Mouse (Mus musculus) erythroid progenitor cell, adult 5-6 weeks (primary cell): ENCODE measurements around the gene Rnf187. TPM values are rescaled to one million over a fixed set of nuclear protein-coding genes. Genes with fewer than 3 reads are reported as not detected.
"Not testable (repeated sequence)": the region's sequence is repeated elsewhere in the genome, so short reads cannot be mapped to it uniquely, and the experiment has no call there.

ENCODE experiments used
- ATAC-seq: replicated peaks from 2 replicates; pipeline ENCODE4 v1.8.0; 2016; ENCODE audit warnings: moderate number of reproducible peaks, mild to moderate bottlenecking, moderate TSS enrichment, inconsistent platforms; ENCODE audit not compliant: poor library complexity, low FRiP score, severe bottlenecking
- total RNA-seq, 2 experiments: library from RNA; stranded (forward) in 1 of 2; stranded (reverse) in 1 of 2; fragments of 150-400 nt in 1 of 2; fragments of 186-747, 209-891 nt in 1 of 2; gene quantifications; 2 replicates each; pipeline versions ENCODE4 v1.2.3 to v1.2.4; 2015 to 2017; ENCODE audit warnings: low replicate concordance in 2 of 2

Gene Rnf187
- total RNA-seq, 2 experiments from 2014 or later = 104 to 109 TPM

GRCm38 (mm10) chr11:58968551-58968950, 29.8 kb upstream of the Rnf187 start:
- no peak for ATAC-seq

GRCm38 (mm10) chr11:58967346-58967745, 28.6 kb upstream of the Rnf187 start:
- ATAC-seq = peak; percentile 61; the same call in 1 of the 2 replicates

- no peak for ATAC-seq
Measured at GRCm38 (mm10) chr11:58965001-58965760, 26.5 kb upstream of the Rnf187 start.

- ATAC-seq = no peak
Measured at GRCm38 (mm10) chr11:58964216-58964615, 25.5 kb upstream of the Rnf187 start.

- ATAC-seq = no peak
Measured at GRCm38 (mm10) chr11:58963543-58963942, 24.8 kb upstream of the Rnf187 start.

- no peak for ATAC-seq
Measured at GRCm38 (mm10) chr11:58961364-58962177, 22.9 kb upstream of the Rnf187 start.

GRCm38 (mm10) chr11:58959921-58960465, 21.3 kb upstream of the Rnf187 start:
- peak; percentile 76 for ATAC-seq

GRCm38 (mm10) chr11:58959186-58959825, 20.6 kb upstream of the Rnf187 start:
- no peak for ATAC-seq

GRCm38 (mm10) chr11:58958536-58958935, 19.8 kb upstream of the Rnf187 start:
- ATAC-seq = no peak

- no peak for ATAC-seq
Measured at GRCm38 (mm10) chr11:58957226-58957914, 18.7 kb upstream of the Rnf187 start.

GRCm38 (mm10) chr11:58955868-58956257, 17.1 kb upstream of the Rnf187 start:
- no peak for ATAC-seq

- peak; percentile 3; the same call in 1 of the 2 replicates for ATAC-seq
Measured at GRCm38 (mm10) chr11:58955143-58955867, 16.6 kb upstream of the Rnf187 start.

GRCm38 (mm10) chr11:58954420-58955142, 15.9 kb upstream of the Rnf187 start, which contains the start of the genes Hist3h2a and Trim17:
Gene Hist3h2a, plus strand, starts transcription at chr11:58954685.
Gene Trim17, plus strand, starts transcription at chr11:58954685.
- peak; percentile 72 for ATAC-seq

GRCm38 (mm10) chr11:58954170-58954419, 15.4 kb upstream of the Rnf187 start:
- not testable (repeated sequence) for ATAC-seq

GRCm38 (mm10) chr11:58953351-58954169, 14.8 kb upstream of the Rnf187 start:
- peak; percentile 16 for ATAC-seq

- ATAC-seq = no peak
Measured at GRCm38 (mm10) chr11:58951210-58951609, 12.5 kb upstream of the Rnf187 start.
